Mouse (Mus musculus) forelimb bud, embryonic 11.5 days (tissue): ENCODE measurements around the gene Sparcl1.

Experiments used
- DNase-seq: peaks from one replicate; pipeline ENCODE4 v3.0.0-alpha.2; 2012; ENCODE audit warnings: low read depth, low spot score

Sparcl1 gene

DNA sequence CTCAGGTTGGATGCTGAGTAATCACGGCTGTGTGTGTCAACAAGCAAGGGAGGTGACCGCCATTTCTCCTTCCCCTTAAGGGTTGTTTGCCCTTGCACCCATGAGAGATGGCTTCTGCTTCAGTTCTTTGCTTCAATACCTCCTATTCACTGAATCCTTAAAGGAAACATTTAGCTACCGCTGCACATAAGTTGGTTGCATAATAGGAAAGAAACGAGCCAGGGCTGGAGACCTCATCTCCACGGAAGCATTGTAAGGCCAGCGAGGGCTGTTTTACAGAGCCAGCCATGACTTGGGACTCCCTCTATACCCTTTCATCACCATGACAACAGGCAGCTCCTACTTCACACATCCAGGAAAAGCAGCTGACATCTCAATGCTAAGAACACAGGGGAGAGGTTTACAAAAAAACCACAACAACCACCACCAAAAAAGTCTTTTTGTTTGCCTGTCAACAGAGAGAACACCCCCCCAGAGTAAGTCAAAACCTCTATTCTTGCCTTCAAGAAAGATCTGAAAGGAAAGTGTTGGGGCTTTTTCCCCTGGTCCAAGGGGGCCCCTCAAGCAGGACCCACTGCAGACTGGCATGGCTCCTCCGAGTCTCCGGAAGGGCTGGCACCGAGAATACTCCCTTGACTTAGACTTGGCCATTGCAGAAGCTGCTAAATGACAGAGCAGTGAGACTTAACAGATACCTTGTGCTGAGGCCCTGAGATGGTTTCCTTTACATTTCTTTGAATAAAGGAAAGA, 3.2 kb downstream of the Sparcl1 start:
- no peak for DNase-seq

DNA sequence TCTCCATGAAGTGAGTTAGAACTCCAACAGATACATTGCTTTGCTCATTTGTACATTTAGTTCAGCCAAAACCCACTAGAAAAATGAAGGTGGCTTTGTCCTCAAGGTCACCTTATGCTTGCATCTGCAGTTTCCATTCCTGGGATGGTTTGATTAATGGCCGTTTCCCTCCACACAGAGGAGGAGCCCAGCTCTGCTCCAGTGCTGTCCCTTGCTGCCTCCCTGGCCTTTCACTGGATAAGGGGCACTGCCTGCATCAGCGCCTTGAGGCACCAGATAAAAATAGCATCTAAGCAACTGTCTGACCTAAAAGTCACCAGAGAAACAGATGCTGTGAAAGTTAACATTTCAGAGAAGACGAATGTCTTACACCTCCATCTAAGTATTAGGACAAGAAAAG, 4.0 kb downstream of the Sparcl1 start:
- DNase-seq = no peak

DNA sequence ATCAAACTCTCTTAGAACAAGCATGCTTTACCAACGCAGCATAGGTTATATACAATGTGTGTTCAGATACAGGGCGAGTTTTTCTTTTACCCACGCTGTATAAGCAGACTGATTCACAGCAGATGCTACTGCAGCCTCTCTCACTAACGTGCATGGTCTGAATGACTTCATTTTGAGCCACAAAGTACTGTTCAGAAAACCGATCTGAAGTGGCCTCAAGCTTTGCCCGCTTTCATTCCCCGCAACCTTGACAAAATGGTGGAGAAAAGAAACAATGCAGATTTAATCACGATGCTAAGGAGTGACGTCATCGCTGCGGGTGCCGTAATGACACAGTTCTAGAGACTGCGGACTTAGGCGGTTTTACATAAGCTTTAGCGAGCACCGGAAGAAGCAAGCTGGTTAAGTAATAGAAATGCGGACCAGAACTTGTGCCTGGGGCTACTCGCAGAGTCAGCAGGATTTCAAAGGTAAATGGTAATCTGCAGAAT, 4.6 kb downstream of the Sparcl1 start:
- DNase-seq = no peak

DNA sequence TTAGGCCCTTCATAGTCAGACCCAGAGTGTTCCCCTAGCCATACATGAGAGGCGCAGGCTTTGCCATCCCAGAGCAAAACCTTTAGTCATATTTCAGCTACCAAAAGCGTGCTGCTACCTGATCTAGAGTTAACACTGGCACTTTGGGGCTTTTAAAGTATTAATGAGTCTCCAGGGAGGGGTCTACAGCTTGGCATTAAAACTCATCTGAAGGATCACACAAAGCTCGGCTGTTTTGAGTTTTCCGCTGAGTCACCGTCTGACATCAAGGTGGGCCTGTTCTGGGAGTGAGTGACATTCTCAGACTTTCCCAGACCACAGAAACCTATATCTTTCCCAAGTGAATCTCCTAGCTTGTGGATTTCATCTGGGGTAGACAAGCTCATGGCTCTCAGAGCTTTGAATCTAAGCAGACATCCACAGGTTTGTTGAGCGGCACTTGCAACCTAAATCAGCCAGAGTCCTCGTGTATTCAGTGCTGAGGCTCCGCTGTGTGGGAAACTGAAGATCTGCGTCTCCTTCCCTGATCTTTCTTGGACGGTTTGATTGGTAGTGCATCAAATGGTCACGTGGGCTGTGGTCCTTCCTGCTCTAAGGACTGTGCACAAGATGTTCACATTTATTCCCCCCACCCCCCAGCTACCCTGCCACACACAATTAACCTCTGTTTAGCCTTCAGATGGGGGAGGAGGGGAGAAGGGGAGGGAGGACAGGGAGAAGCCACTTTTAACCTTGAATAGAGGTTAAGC, 5.2 kb downstream of the Sparcl1 start:
- peak; percentile 55 for DNase-seq

DNA sequence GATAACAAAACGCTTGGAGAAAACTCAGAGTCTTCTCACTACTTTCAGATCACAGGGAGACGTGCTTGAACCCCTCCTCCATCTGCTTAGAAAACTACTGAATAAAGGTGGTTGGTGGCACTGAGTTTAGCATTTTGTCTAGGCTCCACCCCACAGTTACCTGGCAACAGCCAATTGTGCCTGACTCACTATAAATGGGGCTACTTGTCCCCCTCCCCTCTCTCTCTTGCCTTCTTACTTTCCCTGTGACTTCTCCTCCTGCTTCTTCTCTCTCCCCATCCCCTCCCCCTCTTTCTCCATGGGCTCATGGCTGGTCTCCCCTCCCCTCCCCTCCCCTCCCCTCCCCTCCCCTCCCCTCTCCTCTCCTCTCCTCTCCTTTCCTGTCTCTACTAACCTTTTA, 9.4 kb downstream of the Sparcl1 start:
- DNase-seq = no peak

DNA sequence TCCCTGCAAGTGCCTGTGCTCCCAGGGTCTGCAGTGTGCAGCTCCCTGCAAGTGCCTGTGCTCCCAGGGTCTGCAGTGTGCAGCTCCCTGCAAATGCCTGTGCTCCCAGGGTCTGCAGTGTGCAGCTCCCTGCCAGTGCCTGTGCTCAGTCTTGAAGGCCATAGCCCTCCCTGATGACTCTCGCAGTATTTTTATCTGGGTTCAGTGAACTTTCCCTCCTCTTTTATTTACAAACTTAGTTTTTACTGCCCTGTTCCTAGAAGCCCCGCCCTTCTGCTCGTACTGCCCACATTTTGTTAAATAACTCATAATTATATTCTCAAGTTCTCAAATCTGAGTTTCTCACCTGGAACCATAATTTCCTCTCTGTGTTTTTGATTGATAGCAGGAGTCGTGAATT, 10.4 kb downstream of the Sparcl1 start:
- no peak for DNase-seq

DNA sequence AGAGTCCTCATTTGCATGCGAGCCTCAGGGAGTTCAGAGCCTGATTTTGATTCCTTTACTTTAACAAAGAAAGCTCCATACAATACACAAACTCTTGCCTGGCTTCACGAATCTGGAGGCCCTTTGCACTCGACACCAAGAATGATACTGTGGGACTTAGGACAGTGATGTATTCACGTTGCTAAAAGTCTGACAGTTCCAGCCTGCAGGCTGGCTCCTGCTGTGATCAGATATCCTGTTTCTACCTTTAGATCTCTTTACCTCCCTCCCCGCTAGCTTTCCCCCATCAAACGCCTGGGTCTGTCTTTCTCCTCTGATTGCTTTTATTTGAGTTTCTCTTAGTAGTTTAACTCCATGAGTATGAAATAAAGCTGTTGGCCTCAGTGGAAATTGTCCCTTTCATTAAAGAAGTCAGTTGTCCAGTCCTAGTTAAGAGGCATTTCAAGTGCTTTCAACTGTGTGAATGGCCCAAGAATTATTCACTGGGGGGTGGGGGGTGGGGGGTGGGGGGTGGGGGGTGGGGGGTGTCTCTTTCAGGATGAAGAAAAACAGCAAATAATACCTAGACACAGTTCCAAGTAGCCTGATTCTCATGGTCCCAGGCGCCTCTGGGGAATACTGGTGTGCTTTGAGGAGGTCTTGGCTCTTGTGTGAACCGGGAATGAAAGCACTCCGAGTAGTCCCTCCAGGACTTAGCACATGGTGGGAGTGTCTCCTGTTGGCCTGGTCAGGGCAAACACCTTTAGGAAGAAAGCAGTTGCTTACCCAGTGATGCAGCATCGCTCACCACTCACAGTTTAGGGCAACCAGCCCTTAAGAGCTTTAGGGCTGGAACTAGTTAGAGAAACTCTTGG, 11.6 kb downstream of the Sparcl1 start:
- DNase-seq = no peak

DNA sequence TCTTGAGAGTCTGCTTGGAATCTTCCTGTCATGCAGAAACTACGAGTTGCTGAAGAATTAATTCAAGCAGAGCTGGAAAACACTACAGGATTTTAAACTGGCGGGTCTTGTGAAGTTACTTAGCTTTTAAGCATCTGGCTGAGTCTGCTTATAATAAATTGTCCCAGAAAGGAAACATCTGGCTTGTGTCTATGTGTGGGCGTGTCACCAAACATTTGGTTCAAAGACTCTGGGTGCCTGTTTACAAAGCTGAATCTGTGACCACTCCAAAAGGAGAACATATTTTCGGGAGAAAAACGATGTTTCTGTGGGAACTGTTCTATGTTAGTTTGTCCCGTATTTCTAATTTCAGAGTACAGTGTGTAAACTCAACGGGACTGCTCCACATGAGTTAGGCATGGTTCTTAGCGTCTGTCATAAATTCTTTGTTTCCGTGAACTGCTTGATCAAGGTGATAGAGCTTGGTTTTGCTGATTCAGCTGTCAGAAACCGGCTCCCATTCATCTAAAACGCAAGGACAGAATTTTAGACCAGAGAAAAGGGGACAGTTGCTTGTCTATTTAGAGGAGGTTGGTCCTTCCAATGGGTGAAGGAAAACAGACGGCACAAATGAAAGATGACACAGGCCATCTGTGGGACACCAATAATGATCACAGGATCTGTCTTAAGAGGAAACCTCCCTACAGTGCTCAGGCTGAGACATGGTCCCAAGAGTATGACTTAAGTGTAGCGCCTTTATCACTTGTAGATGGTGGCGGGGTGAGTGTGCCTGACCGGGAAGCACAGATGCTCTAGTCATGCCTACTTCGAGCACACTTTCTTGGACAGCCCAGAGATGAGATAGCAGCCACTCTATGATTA, 17.2 kb downstream of the Sparcl1 start:
- peak; percentile 68 for DNase-seq

DNA sequence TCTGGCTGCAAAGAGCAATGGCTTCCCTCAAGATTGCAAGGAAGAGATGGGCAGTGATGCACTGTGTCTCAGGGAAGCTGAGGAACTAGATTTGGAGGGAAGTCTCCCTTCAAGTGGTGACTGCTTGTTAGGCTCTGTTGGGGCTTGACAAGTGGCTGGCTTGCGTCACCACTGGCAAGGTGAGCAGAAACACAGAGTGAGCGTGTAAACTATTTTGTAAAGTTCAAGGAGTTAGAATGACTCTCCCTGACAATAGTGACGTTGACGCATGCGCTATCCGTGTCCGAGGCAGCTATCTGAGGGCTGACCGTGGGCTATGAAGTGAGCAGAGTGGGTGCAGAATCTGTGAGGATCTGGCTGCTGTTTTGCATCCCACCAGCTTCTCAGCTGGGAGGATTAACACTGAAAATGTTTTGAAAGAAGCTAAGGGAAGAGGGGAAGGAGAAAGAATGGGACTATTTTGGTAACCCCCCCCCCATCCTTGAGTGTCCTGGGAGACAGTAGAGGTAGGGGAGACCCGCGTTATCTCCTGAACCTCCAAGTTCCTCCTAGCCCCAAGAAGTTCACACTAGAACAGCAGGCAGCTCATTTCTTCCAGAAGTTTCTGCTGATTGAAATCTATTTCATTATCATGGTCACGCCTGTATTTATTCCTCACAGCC, 18.0 kb downstream of the Sparcl1 start:
- DNase-seq = no peak

DNA sequence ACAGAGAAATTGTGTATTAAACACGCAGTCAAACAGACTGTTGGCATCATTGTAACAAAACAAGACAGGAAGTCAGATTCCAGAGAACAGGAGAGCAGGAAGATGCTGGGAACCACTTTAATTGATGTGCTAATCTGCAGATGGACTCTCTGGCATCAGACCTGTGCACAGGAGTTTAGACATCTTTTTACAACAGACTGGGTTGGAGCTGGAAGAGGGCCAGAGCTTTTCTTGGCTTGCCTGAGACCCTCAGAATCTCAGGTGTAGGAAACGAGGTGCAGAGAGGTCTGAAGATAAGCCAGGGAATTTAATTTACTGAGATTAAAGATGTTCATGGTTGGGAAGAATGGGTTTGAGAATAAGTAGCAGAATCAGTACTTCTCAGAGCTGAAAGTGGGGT, 23.8 kb downstream of the Sparcl1 start:
- DNase-seq = no peak

DNA sequence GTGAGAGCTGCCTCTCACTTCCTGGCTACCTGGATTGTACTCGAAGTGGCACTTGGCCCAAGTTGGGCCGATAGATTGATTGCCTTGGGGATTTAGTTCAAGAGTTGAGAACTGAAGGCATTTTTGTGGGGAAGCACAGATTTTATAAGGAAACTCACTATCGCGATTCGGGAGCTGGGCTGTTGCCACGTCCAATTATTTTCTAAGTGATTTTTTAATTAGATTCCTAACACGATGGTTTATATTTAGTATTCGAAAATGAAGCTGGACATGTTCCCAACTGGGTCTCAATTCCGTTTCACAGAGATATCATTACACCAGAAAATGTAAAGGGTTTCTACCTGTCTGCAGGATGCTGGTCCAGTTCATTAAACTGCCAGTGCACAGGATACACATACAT, 28.2 kb downstream of the Sparcl1 start:
- no peak for DNase-seq

DNA sequence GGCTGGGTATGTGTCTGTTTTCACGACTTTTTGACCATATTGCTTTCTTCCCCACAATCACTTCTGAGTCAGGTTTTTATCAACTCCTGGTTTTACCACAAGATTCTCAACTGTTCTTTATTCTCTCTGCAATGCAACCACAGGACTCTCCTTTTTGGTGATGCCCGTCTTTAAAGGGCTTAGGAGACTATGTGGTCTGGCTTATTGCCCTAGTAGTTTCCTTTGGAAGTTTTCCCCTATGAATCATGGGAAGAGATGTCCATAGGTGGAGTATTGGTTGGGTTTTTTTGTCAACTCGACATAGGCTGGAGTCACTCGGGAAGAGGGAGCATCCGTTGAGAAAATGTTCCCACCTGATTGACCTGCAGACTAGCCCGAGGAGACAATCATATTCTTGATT, 32.8 kb downstream of the Sparcl1 start:
- no peak for DNase-seq

DNA sequence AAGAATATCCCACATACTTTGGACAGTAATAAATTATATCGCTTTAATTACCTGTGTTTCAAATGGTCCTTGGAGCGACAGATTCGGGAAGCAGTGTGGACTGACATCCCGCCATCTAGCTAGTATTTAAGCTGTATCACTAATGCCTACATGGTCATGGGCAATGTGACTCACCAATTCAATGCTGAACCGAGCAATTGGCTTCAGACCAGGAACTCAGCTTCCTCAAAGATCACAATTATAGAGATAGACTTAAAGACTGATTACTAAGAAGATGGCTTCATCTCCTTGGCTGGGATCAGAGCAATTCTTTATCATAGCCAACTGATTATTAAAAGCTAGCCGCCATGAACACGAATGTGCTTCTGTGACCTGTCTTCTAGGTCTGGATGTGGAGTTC, 36.0 kb downstream of the Sparcl1 start, which contains the start of gene Gm17660:
Gene Gm17660, minus strand, starts transcription at position 101 of the 400 bp plus-strand sequence.
- no peak for DNase-seq

DNA sequence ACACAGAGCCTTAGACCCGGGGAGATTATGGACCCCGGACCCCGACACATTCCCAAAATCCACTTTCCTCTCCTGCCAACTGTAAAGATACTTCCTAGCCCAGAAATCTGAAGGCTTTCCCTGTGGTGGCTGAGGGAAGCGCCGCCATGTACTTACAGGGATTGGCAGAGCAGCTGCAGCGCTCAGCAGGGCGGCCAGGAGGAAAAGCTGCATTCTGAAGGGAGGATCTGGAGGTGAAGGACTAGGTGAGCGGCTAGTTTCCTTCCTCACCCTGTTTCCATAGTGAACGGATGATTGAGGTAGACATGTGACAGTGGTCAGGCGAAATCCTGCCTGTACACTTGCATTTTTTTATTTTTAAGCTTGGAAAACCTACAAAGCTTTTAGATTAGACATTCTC, 37.2 kb downstream of the Sparcl1 start:
- no peak for DNase-seq

DNA sequence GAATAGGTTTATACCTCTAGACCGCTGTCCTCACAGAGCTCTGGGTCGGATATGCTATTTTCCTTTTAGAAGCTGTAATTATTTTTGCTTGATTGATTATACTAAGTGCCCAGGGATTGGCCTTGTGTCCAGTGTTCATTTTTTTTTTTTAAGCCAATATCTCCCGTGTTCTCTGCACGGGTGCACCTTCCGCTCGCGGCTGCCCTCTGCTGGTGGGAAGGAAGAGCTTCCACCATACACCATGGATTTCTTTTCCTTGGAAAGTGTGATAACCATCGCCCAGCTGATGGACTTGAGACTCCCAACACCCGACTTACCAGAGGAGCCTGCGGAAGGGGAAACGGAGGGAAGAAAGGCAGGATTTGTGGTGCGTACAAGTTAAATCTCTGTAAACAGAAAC, 39.1 kb downstream of the Sparcl1 start:
- peak; percentile 52 for DNase-seq

DNA sequence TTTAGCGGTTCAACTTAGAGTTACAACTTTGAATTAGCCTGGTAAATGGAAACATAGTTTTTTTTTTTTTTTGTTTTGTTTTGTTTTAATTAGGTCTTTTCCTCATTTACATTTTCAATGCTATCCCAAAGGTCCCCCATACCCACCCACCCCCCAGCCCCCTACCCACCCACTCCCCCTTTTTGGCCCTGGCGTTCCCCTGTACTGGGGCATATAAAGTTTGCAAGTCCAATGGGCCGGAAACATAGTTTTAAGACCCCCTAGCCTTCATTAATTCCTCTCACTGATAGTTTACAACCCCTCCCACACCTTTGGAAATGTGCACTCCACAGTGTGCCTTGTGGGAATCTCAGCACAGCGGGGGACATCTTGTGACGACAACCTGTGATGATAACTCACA, 39.9 kb downstream of the Sparcl1 start:
- no peak for DNase-seq

DNA sequence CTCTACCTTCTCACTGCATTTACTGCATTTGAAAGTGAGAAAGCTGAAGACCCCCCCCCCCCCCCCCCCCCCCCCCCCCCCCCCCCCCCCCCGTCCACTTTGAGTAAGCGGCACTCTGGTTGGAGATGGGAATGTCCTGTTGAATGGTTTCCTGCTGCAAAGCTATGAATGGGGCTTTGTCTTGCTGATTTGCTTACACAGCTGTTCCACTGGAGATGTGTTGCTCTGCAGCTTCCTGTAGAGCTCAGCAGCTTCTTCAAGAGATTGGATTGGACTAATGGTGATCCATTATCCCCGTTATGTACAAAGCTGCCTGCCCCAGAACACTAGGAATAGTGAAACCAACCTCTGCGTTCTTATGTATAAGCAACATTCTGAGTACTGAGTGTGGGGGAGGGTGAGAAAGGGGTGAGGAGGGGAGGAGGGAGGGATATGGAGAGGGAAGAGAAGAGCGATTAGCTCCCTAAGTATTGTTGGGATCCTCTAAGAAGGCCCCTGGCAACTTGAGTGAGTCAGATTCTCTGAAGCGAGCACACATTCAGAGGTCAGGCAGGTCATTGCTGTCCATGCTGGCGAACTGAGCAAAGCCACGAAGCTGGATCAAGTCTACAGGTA, 41.2 kb downstream of the Sparcl1 start:
- DNase-seq = peak; percentile 43

DNA sequence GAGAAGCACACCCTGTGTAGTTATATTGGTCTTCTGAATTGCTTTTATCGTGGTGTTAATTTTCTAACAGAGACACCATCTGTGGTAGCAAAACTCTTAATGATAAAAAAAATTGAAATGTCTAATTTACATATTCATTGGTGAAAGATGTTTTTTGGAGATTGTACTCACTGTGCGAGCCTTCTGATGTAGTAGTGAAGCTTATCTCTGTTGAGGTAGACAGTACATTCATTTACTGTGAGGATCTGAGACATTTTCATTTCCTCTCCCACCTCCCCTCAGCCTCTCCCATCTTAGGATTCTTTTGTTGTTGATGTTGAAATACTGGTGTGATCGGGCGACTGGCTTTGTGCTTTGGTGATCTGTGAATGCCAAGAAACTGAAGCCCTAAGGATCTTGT, 42.5 kb downstream of the Sparcl1 start:
- no peak for DNase-seq

DNA sequence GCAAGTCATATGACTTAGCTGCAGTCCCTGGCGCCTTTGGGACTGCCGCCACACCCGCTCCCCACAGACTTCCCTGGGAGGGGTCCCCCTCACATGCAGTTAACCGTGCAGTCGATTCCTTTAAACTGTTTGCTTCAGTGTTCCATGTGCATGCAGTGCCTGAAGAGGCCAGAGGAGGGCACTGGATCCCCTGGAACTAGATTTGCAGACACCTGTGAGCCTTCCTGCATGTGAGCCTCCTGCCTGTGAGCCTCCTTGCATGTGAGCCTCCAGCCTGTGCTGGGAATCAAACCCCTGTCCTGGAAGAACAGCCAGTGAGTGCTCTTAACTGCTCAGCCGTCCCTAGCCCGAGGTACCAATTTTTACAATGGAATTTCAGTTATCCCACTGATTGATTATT, 44.8 kb downstream of the Sparcl1 start:
- DNase-seq = no peak
